Mouse (Mus musculus) heart, postnatal 36 days (tissue): Measurements from ENCODE around the gene Rpl36a-ps1. TPM values are rescaled to one million over a fixed set of nuclear protein-coding genes. Genes with fewer than 3 reads are reported as not detected.

ENCODE experiments used
- DNase-seq, 2 experiments: peaks; one replicate each; pipeline ENCODE4 v3.0.0; 2021 to 2022
- intact Hi-C: fragments of 180-260 bp; cut with DNase I; formaldehyde crosslinking; loops from one replicate; pipeline ENCODE4 v1.15.1; 2025
- total RNA-seq, 2 experiments: library from RNA; stranded (reverse); gene quantifications; 2 replicates each; pipeline ENCODE4 v1.2.3; 2021

Gene Rpl36a-ps1
- total RNA-seq, 2 experiments from 2014 or later = 3.3 to 5.6 TPM

GRCm38 (mm10) chr14:98956788-98957187 lies 37.3 kb downstream of the Rpl36a-ps1 start:
- intact Hi-C loops = loop anchor here (5.0 kb wide), 1 partner anchor 51 kb away; no protein-coding TSS in a partner anchor
- DNase-seq = no peak

DNA sequence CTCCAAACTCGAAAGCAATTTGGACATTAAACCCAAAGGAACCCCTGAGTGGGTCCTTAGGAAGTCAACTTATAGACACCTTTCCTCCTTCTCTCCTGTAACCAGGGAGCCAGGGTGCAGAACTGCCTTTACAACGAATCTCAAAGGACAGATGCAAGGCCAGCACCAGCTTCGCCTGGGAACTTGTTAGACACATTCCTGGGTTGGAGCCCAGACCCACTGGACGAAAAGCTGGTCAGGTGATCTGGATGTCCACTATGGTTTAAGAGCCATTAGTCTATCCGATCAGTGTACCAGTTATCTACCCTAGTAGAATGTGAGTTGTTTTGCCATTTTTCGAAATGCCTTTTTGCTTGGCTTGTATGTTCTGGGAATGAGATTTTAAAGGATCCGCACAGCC lies 41.7 kb downstream of the Rpl36a-ps1 start:
- DNase-seq = peak; percentile 8 to 9
- intact Hi-C loops = no loop called here

DNA sequence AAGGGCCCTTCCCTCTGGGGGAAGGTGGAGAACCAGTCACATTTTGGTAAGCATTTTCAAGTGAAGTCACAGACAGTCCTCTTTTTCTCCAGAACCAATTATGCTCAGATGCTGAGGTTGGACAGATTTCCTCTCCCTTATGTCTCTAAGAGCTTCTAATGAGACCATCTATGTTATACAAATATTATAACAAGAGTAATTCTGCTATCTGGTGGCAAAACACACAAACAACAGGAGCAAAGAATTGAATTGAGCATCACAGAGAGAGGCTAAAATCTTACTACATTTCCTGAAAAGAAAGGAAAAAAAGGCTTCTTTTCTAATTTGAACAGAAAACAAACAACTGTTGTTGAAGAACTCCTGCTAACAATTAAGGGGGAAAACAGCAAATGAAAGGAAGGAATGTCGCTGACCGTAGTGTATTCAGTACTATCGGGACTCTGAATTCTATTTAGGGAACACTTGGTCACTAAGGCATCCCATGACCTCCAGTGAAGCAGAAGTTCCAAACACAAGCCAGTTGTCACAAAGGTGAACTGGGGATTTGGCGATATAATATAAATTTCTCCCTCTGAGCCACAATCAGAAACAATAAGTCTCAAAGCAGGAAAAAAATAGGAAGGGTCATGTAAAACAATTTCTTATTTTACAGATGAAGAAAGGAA lies 42.4 kb downstream of the Rpl36a-ps1 start:
- no peak for DNase-seq
- intact Hi-C loops = no loop called here

Other genes with a start within 250 kb of the Rpl36a-ps1 start
- gene Mzt1, start 51.8 kb upstream of the Rpl36a-ps1 start, total RNA-seq = 10 to 100 TPM; 37.5 to 39.6 TPM
- gene Bora, start 51.9 kb upstream of the Rpl36a-ps1 start, total RNA-seq = 1 to 10 TPM in 1 of 2 experiments, under 1 TPM in 1; 0.62 to 1.9 TPM
- 1 to 10 TPM; 7.5 to 8.2 TPM for gene Pibf1, start 105.1 kb upstream of the Rpl36a-ps1 start, total RNA-seq
- 10 to 100 TPM in 1 of 2 experiments, 1 to 10 TPM in 1; 9.3 to 12.3 TPM for gene Dis3, start 105.5 kb upstream of the Rpl36a-ps1 start, total RNA-seq